Mouse (Mus musculus): Measurements from ENCODE around the gene Pknox2.

Gene Pknox2

GRCm38 (mm10) chr9:37147359-37147685 is at the start of gene Pknox2:
Gene Pknox2, minus strand, starts transcription at chr9:37147407.
- DNase-seq (ENCODE audit: low spot score in 2 of 2): peak; percentile 92 to 94

- DNase-seq (ENCODE audit: low spot score in 2 of 2): no peak
Measured at GRCm38 (mm10) chr9:37188024-37188423, 40.8 kb upstream of the Pknox2 start.

DNA sequence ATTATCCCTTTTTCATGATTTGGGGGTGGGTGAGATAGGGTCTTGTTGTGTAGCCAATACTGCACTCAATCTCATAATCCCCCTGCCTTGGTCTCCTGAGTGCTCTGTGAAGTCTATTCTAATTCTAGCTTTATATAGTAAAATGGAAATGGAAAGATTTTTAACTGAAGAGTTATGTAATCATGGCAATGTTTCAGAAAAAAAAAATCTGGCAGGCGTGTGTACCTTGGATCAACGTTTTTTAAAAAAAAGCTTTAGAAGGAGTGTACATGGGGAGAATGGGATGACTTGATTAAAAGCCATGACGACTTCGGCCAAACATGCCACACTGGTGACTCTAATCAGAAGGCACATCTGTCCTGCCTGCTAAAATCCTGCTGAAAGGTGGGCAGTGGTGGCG is 40.2 kb upstream of the Pknox2 start:
- DNase-seq (ENCODE audit: low spot score in 2 of 2): no peak

GRCm38 (mm10) chr9:37183176-37183575 is 36.0 kb upstream of the Pknox2 start:
- no peak for DNase-seq (ENCODE audit: low spot score in 2 of 2)

GRCm38 (mm10) chr9:37181596-37181995 is 34.4 kb upstream of the Pknox2 start:
- DNase-seq (ENCODE audit: low spot score in 2 of 2): no peak

DNA sequence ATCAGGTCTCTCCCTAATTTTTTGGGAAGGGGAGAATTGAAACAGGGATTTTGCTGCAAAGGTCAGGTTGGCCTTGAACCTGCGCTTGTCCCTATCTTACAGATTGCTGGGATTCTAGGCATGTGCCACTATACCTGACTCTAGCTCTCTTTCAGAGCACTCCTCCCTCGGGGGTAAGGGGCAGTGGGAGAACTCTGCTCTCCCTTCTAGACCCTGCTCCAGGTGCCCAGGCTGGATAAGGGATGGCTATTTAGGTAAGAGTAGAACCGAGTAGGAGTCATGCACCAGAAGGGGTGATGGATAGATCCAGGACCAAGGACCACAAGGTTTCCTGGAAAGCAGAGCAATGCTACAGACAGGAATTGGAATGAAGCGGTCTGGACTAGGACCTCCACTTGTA is 32.4 kb upstream of the Pknox2 start:
- DNase-seq (ENCODE audit: low spot score in 2 of 2): no peak

GRCm38 (mm10) chr9:37178911-37179310 is 31.7 kb upstream of the Pknox2 start:
- peak; percentile 82 to 89 for DNase-seq (ENCODE audit: low spot score in 2 of 2)

- no peak for DNase-seq (ENCODE audit: low spot score in 2 of 2)
Measured at GRCm38 (mm10) chr9:37177551-37177950, 30.3 kb upstream of the Pknox2 start.

DNA sequence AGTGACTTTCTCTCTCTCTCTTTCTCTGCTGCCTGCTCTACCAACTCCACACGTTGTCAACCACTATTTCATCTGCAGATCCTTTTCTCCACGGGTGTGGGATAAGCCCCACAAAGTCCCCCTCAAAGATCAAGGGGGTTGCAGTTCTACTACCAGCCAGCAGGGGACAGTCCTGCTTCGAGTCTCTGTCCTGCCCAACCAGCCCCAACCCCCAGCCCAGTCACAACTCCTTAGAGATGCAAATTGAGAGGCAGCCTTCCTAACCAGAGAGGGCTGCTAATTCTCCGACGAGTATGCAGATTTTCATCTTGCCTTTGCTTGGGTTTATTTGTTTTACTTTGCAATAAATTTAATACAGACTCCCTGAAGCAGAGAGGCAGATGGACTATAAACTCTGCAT is 29.9 kb upstream of the Pknox2 start:
- peak; percentile 86 to 88 for DNase-seq (ENCODE audit: low spot score in 2 of 2)

DNA sequence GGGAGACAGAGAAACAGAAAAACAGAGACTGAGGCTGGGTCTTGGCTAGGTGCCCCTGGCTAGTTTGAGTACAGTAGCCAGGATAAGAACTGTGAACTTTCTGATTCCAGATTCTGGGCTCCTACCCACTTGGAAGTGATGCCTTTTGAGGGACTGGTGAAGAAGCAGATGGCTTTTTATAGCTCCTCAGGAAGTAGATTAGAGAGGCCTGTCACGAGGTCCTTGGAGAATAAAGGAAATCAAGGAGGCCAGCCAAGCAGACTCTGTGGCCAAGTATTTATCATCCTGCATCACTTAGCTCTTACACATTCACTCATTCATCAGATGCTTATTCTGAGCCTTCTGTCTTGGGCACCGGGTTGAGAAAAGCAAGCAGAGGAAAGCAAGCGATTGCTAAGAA is 28.8 kb upstream of the Pknox2 start:
- DNase-seq (ENCODE audit: low spot score in 2 of 2): no peak

- no peak for DNase-seq (ENCODE audit: low spot score in 2 of 2)
Measured at GRCm38 (mm10) chr9:37173376-37173775, 26.2 kb upstream of the Pknox2 start.

DNA sequence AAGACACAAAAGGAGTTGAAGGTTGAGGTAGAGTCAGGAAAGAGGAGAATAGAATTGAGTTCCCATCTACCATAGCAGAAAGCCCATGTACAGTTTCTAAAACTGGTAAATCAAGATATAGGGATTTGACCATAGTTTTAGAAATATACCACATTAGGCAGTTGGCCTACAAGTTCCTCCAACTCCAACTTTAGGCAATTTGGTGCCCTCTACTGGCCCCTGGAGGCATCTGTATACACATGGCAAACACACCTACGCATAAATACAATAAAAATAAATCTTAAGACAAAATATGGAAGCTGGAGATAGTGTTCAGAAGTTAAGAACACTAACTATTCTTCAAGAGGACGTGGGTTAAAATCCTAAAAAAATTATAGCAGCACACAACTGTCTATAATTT is 19.7 kb upstream of the Pknox2 start:
- DNase-seq (ENCODE audit: low spot score in 2 of 2): no peak

- DNase-seq (ENCODE audit: low spot score in 2 of 2): no peak
Measured at GRCm38 (mm10) chr9:37160686-37161085, 13.5 kb upstream of the Pknox2 start.

- DNase-seq (ENCODE audit: low spot score in 2 of 2): no peak
Measured at GRCm38 (mm10) chr9:37147886-37148285, 679 bp upstream of the Pknox2 start.

DNA sequence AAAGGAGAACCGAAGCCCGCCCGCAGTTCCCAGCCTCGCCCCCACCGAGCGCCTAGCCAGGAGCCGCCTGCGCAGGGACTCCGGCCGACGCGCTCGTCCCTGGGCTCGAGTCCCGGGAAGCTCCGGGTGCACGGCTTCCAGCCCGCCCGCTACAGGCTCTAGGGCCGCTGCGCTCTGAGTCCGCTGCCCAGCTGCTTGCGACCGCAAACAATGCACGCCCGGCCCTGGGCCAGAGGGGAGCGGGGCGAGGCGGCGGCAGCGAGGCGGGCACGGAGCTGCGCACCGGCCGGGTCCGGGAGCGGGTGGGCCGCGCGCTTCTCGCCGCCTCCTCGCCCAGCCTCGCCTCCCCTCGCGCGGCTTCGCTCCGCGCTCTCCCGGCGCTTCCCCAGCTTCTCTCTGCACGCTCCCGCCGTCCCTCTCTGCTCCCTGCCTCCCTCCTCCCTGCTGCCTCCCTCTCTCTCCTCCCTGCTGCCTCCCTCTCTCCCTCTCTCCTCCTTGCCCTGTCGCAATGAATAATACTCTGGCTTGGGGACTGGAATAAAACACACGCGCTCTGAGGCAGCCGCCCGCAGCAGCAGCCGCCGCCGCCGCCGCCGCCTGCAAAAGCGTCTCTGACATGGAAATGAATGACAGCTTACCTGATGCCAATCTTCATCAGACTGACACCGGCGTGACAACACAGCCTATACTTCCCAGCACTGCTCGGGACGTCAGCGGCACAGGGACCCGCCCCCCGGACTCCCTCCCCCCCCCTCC is 426 bp downstream of the Pknox2 start:
- peak in 1 of 2 experiments; percentile 94 for DNase-seq (ENCODE audit: low spot score in 2 of 2)

DNA sequence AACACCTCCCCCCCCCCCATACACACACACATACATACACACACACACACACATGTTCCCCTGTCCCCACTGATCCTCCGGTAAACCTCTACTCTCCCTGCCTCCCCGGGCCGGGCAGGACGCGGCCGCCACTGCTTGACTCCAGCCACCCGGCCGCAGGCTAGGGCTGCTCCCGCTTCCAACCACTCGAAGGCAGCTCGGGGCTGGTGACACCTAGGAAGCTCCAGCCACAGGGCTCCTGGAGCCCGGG is 929 bp downstream of the Pknox2 start:
- DNase-seq (ENCODE audit: low spot score in 2 of 2): no peak

DNA sequence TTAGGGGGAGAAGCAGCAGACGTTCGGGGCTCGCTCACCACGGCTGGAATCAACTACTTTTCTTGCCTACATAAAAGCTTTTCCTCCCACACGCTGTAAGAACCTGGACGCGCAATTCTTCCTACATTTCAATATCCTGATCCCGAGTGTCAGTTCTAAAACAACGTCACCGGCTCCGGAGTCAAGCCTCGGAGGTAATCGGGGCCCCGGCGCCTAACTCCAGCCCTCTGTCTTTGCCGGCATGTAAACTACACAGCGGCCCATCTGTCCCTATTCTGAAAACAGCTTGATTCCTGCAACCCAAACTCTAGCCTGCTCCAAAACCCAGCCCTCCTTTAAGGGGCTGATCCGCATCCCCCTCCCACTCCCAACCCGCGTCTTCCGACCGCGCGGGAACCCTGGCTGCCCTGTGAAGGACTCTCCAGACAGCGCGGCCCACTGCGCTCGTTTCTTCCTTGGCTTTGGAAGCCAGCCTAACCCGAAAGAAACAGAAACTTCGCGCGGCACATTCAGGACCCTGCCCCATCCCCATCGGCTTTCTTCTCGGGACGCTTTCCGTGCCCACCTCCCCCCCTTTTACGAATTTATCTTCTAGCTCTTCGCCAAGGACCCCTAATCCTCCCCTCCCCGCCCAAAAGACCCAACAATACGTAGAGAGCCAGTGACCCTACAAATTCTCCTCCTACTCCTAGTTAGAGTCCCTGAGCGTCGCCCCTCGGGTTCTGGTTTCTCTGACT is 1.4 kb downstream of the Pknox2 start:
- DNase-seq (ENCODE audit: low spot score in 2 of 2): peak; percentile 63 to 67

- DNase-seq (ENCODE audit: low spot score in 2 of 2): peak in 1 of 2 experiments; percentile 65
Measured at GRCm38 (mm10) chr9:37145151-37145615, 2.0 kb downstream of the Pknox2 start.

DNA sequence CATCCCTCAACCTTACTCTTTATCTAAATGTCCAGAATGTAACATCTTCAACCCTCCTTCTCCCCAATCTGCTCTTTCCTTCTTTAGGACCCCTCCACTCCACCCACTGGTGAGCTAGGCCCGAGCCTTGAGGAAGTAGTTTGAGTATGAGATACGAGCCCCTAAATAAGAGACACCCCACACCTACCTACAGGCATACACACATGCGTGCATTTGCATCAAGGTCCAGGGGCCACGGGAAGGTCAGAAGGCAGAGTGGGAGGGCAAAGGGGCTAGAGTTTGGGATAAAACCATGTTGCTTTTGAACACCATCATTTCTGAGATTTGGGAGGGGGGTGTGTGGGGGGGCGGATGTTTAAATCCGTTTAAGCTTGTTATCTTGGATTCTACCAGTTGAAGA is 2.5 kb downstream of the Pknox2 start:
- peak; percentile 50 to 53 for DNase-seq (ENCODE audit: low spot score in 2 of 2)

- DNase-seq (ENCODE audit: low spot score in 2 of 2): peak; percentile 61 to 66
Measured at GRCm38 (mm10) chr9:37144251-37144650, 3.0 kb downstream of the Pknox2 start.

DNA sequence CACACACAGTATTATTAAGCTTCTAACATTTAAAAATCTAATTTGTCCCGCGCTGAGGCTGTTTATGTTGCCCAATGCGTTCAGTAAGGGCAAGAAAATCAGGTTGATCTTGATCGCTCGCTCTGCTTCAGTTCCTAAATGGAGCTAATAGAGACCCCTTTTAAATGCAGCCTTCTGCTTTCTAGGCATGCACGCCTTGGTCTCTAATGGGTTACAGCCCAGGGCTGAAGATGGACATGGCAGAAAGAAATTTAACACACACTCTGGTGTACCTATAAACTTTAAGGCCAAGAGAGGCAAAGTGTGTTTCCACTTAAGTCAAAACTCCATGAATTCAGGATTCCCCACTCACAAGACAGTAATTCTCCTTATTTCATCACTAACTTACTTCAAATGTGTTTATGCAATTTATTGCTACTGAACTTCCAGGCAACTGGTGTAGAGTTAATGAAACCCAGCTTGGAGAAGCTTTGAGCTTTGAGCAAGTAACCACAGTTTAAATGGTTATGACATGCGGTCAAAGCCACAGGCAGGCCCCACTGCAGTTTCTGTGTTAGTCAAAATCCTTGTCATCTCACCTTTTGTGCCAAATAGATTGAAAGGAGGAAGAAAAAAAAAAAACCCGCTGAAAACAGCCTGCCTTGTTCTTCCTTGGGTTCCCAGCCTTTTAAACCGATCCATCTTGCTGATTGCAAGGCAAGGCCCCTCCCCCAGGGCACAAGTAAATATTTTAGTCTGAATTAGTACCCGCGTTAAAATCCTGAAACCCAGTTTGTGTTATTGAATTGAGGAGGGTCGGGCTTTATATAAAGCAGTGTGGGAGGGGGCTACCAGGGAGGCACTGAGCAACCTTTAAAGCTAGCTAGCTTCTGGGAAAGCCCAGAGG is 3.9 kb downstream of the Pknox2 start:
- DNase-seq (ENCODE audit: low spot score in 2 of 2): peak; percentile 27 to 39

DNA sequence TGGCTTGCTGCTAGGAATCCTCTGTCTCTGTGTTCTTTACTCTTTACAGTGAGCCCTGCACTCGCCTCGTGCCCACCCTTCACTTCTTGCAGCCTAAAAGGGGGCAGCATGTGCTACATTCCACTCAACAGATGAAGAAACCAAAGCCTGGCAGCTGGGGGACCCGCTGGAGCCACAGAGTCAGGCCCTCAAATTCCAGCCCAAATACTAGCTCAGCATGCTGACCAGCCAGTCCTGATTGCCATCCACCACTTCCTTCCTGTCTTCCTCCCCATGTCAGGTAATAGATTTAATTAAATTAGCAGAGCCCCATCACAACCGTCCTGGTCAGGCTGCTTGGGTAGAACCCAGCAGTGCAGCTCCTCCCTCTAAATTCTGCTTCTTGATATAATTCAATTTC is 5.1 kb downstream of the Pknox2 start:
- peak; percentile 25 to 42 for DNase-seq (ENCODE audit: low spot score in 2 of 2)
